Mouse (Mus musculus) heart, adult 8-10 months (tissue): ENCODE measurements around the gene 4930562C15Rik. TPM values are rescaled to one million over a fixed set of nuclear protein-coding genes. Genes with fewer than 3 reads are reported as not detected.
"Not testable (repeated sequence)": the region's sequence is repeated elsewhere in the genome, so short reads cannot be mapped to it uniquely, and the experiment has no call there.

Experiments used
- DNase-seq: peaks from one replicate; pipeline ENCODE4 v3.0.0; 2022; ENCODE audit warnings: low spot score
- total RNA-seq, 4 experiments: library from RNA; stranded (reverse); gene quantifications; 2 replicates each; pipeline ENCODE4 v1.2.4; 2022

Gene 4930562C15Rik
- not detected for total RNA-seq

DNA sequence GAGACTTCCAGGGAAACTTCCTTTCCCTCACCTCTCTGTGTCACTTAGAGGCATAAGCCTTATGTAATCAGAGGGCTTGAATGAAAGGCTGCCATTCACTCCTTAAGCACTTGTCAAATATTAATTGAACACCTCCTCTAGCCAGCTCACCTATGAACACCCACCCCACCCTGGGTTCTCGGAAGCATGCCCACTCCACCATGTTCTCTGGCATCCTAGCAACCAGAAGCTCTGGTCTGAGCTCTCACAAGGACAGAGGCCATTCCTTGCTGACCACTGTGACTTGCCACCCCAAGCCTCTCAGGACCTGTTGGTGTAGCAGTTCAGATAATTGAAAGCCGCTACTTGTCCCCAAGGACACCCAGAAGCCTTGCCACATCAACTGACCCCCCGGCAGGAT, at the start of gene 4930562C15Rik:
TSS of gene 4930562C15Rik (plus strand) at position 226 of the 400 bp plus-strand sequence.
- DNase-seq: no peak

- DNase-seq: no peak
Observed at GRCm38 (mm10) chr16:4785706-4786105, 49.5 kb upstream of the 4930562C15Rik start.

DNA sequence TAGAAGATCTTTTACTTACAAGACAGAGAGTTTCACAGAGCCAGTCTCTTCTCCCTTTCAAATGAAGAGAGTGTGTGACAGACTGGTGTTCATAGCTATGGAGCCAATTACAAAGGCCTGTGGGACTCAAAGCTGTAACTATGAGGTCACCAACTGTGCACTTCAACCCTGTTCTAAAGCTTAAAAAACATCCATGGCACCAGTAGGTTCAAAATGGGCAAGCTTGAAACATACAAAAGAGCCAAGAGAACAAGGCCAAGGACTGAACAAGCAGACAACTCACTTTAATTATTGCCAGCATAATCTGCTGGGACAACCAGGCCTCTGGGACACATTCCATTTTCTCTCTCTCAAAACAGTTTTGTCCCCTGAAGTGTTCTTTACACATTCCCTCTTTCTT, 47.0 kb upstream of the 4930562C15Rik start:
- no peak for DNase-seq

- no peak for DNase-seq
Observed at GRCm38 (mm10) chr16:4789311-4789768, 45.9 kb upstream of the 4930562C15Rik start.

- DNase-seq: peak; percentile 94
Observed at GRCm38 (mm10) chr16:4789810-4790559, 45.2 kb upstream of the 4930562C15Rik start, which contains the start of gene Cdip1. TSS of gene Cdip1 (minus strand) at chr16:4790292.

DNA sequence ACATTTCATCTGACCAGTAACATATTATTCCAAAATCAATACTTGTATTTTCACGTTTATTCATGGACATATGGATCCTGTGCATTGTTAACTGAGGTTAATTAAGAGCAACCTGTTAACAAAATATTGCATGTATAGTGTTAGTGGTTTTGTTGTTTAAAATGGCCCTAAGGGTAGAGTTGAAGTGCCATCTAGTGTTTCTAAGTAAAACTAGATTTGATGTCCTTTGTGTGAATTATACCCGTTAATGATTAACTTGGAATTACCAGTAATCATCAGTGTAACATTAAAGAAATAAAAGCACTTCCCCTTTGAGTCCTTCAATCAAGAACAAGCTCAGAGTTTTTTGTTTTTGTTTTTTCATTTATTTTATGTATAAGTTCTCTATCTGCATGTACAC, 43.9 kb upstream of the 4930562C15Rik start:
- DNase-seq: no peak

DNA sequence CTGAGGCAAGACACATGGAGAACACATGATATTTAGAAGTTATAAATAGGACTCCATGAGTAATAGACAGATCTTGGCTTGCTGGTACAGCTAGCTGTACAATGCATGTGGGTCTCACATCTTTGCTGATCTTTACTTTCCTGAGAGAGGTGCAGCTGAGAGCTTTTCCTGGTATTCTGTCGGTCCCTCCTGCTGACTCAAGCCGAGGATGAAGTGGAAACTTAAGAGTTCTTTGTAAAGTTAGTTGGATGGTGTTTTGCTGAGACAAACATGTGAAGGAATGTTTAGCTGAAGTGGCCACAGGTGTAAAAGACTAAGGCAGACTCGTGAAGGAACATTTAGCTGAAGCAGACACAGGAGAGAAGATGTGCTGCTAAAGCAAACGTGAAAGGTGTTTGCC, 38.6 kb upstream of the 4930562C15Rik start:
- DNase-seq: no peak

GRCm38 (mm10) chr16:4818349-4818748, 16.9 kb upstream of the 4930562C15Rik start:
- DNase-seq: no peak

GRCm38 (mm10) chr16:4824466-4824865, 10.8 kb upstream of the 4930562C15Rik start:
- DNase-seq: not testable (repeated sequence)

- DNase-seq: no peak
Observed at GRCm38 (mm10) chr16:4827639-4828038, 7.6 kb upstream of the 4930562C15Rik start.

DNA sequence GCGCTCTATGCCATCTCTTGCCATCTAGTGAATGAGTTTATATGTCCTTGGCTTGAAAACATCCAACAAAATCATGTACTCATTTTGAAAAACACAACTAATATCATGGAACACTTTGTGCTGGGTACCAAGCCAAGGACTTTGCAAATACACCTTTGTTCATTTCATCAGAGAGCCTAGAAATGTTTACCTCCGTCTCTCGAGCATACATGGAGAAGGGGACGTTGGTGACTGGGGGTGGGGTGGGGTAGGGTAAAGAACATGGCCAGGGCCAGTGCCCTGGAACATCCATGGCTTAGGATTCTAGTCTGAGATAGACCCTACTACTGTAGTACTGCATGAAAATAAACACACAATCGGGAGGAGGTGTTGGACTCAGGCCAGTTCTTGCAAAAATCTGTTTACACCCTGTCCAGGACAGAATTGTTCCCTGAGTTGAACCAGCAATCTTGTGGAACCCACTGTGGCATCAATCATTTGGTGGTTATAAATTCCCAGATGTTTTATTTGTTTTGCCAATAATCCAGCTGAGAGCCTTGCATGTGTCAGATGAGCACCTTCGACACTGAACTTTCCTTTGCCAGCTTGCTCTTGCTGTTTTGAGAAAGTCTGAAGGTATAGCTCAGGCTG, 5.8 kb upstream of the 4930562C15Rik start:
- no peak for DNase-seq

GRCm38 (mm10) chr16:4831650-4832419, 3.4 kb upstream of the 4930562C15Rik start:
- DNase-seq: no peak

GRCm38 (mm10) chr16:4833858-4834257, 1.4 kb upstream of the 4930562C15Rik start:
- DNase-seq: no peak

DNA sequence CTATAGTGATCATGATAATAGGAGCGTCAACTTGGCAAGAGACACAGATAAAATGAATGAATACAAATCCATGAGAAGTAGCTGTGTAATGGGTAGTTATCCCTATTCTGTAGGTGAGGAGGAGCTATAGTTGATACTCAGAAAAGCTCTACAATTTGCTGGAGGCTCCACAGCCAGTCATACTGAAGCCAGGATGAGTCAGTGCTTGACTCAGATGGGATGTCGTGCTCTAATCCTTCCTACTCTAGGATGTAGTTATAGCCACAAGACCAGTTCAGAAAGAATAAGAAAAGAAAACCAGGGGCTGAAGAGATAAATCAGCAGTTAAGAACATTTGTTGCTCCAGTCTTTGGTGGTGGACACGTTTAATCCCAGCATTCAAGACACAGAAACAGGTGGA, 2.4 kb downstream of the 4930562C15Rik start:
- no peak for DNase-seq

DNA sequence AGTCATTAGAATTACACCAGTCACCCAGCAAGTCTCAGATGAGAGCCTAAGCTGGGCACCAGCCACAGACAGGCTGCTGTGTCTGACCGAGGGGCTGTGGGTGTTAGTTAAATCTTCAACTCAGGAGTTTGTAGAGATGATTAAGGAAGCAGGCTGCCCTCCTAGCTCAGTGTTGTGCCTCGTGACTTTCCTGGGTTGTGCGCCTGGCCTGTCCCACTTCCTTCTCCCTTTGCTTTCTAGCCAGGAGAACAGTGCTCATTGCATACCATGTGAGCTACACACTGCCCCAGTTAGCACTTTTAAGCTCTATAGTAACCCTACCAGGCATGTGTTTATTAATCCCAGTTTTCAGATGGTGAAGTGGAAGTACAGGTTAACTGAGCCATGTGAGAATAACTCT, 4.3 kb downstream of the 4930562C15Rik start:
- no peak for DNase-seq

GRCm38 (mm10) chr16:4840231-4840630, 5.0 kb downstream of the 4930562C15Rik start:
- DNase-seq: no peak

- no peak for DNase-seq
Observed at GRCm38 (mm10) chr16:4847041-4847440, 11.8 kb downstream of the 4930562C15Rik start.

DNA sequence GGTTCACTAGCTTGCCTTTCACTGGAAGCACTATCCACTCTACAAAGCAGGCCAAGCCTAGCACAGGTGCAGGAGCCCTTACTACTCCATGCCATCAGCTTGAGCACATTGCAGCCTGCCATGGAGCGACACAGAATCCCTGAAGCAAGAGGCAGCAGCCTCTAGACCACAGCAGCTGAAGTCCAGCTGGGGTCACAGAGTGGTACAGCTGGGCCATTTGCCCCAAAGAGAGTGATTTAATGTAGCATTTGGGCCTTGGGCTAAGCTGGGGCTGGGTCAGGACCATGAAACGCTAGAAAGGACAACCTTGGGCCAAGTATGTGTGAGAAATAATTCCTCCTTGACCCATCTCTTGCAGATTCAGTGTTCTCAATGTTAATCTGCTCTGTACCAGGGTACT, 12.9 kb downstream of the 4930562C15Rik start:
- DNase-seq: no peak

- no peak for DNase-seq
Observed at GRCm38 (mm10) chr16:4850361-4850760, 15.1 kb downstream of the 4930562C15Rik start.

- DNase-seq: no peak
Observed at GRCm38 (mm10) chr16:4850938-4851628, 15.9 kb downstream of the 4930562C15Rik start.

- no peak for DNase-seq
Observed at GRCm38 (mm10) chr16:4855046-4855650, 19.9 kb downstream of the 4930562C15Rik start.
